Mouse (Mus musculus) megakaryocyte, embryonic 14.5 days (primary cell): Measurements from ENCODE around the gene Gon4l. TPM values are rescaled to one million over a fixed set of nuclear protein-coding genes. Genes with fewer than 3 reads are reported as not detected.
"Not testable (repeated sequence)": the region's sequence is repeated elsewhere in the genome, so short reads cannot be mapped to it uniquely, and the experiment has no call there.

ENCODE experiments used
- H3K27me3 ChIP-seq: replicated peaks from 2 replicates; pipeline ENCODE3; 2012; ENCODE audit warnings: inconsistent platforms
- H3K36me3 ChIP-seq: replicated peaks from 2 replicates; pipeline ENCODE3; 2012; ENCODE audit warnings: low read length, inconsistent platforms, mixed read lengths
- H3K4me1 ChIP-seq: 2 replicates; pipeline ENCODE4 v1.6.1; 2012; ENCODE audit warnings: inconsistent platforms
- H3K4me3 ChIP-seq: replicated peaks from 2 replicates; pipeline ENCODE3; 2012; ENCODE audit warnings: moderate library complexity, mild to moderate bottlenecking, inconsistent platforms
- H3K9me3 ChIP-seq: 2 replicates; pipeline ENCODE4 v1.6.1; 2012; ENCODE audit warnings: inconsistent platforms
- FLI1 ChIP-seq: IDR thresholded peaks from 2 replicates; pipeline ENCODE4 v1.6.1; 2012; ENCODE audit warnings: low read length, inconsistent platforms, mixed read lengths
- GATA1 ChIP-seq: IDR thresholded peaks from 3 replicates; pipeline ENCODE4 v1.6.1; 2012; ENCODE audit warnings: mixed read lengths, low read length, inconsistent platforms, borderline replicate concordance
- polyA plus RNA-seq: library from polyadenylated mRNA; stranded (reverse); fragments of >175 nt; gene quantifications from 2 replicates; pipeline ENCODE4 v1.2.3, GENCODE M21; 2012; ENCODE audit warnings: low replicate concordance; ENCODE audit not compliant: insufficient read depth

Gon4l gene
- polyA plus RNA-seq = 4.2 and 8.3 TPM in 2 replicates

DNA sequence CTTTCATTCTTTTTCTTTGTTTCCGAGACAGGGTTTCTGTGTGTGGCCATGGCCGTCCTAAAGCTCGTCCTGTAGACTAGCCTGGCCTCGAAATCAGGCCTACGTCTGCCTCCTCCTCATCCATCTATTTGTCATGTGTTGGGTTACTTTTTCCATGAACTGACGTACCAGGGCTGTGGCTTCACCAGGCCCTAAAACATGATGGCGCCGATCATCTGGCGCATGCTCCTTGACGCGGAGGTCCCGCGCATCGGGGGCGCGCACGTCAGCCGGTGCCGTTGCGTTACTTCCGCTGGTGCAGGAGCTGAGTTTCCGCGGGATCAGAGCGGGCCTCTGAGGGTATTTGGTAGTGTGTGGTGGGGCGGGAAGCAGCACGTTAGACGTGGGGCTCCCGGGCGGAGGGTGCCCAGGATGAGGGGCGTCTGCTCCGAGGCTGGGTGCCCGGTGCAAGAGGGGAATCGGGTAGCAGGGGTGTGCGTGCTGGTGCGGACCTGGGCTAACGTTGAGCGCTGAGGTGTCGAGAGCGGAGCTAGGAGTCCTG lies at the start of gene Gon4l:
Gene Gon4l (plus strand): TSS at position 281 of the 541 bp plus-strand sequence.
- not testable (repeated sequence) for H3K27me3 ChIP-seq, H3K9me3 ChIP-seq
- H3K4me3 ChIP-seq = peak within 1 kb of the TSS; percentile 90
- peaks cover 14% of the 10 kb centered on the region for H3K4me1 ChIP-seq
- peaks cover 14% of the 10 kb centered on the region for H3K36me3 ChIP-seq

GRCm38 (mm10) chr3:88786323-88786722 lies 48.7 kb upstream of the Gon4l start:
- H3K36me3 ChIP-seq, H3K9me3 ChIP-seq, H3K4me3 ChIP-seq, H3K27me3 ChIP-seq: not testable (repeated sequence)
- peaks cover 13% of the 10 kb centered on the region for H3K4me1 ChIP-seq

GRCm38 (mm10) chr3:88786805-88787204 lies 48.2 kb upstream of the Gon4l start:
- not testable (repeated sequence) for H3K9me3 ChIP-seq, H3K27me3 ChIP-seq, H3K4me3 ChIP-seq, H3K36me3 ChIP-seq
- peaks cover 13% of the 10 kb centered on the region for H3K4me1 ChIP-seq

DNA sequence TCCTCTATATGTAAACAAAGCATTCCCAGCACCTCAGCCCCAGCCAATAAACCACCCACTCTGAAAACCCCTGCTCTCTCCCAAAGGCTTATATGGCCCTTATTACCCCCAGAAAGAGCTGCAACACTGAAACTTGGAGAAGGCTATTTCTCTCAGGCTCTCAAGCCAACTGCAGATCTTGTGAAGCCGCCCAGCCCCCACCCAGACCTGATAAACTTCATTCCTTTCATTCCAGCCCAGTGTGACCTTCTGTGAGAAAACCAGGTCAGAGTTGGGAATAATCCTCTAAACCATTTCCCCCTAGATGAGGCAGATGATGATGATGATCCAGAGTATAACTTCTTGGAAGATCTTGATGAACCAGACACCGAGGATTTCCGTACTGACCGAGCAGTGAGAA lies 47.0 kb upstream of the Gon4l start:
- not testable (repeated sequence) for H3K36me3 ChIP-seq, H3K4me3 ChIP-seq, H3K9me3 ChIP-seq, H3K27me3 ChIP-seq
- peaks cover 13% of the 10 kb centered on the region for H3K4me1 ChIP-seq

- H3K27me3 ChIP-seq, H3K9me3 ChIP-seq, H3K4me1 ChIP-seq, H3K36me3 ChIP-seq, H3K4me3 ChIP-seq: not testable (repeated sequence)
Measured at GRCm38 (mm10) chr3:88797507-88797906, 37.5 kb upstream of the Gon4l start.

DNA sequence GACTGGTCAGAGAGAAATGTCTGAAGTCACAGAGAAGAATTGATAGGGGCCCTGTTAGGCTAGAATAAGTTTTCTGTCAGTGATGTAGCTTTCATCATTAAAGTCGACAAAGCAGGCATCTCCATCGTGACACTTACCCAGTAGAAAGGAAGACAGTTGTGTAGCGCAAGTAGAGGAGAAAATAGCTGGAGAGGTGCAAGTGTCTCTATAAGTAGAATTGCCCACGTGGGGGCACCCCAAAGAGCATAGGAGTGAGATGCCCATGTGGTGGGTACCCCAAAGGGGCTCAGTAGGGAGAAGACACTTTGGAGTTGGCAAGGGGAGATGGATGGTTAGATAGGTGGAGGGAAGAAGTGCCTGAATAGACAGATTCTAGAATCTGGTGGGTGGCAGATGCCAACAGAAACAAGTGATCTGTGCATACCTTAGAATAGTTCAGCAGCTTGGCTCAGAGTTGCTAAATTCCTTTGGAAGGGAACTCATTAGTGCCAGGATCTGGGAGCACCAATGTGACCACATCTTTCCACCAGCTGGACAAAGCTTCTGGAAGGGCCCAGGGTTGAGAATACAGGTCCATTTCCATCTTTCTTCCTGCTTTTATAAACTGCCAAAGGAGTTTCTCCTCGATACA lies 31.0 kb upstream of the Gon4l start:
- peaks cover 20% of the 10 kb centered on the region for H3K36me3 ChIP-seq
- no peaks in the 10 kb centered on the region for H3K9me3 ChIP-seq

DNA sequence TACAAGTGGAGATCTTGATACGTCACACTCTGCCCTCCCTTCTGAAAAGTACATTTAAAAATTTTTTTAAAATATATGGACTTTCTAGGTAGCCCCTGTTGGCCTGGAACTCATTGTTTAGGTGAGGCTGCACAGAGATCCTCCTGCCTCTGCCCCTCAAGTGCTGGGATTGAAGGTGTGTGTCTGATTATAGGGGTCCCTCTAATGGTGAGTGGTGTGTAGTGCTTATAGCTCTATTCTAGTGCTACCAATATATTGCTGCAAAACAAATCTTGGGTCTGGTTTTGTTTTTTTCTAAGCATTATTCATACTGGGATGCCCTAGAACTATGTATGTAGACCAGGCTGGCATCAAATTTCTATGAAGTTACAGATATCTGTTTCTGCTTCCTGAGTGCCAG lies 9.3 kb upstream of the Gon4l start:
- no peak for TF ChIP-seq FLI1
- no peaks in the 10 kb centered on the region for H3K4me1 ChIP-seq
- H3K9me3 ChIP-seq = no peaks in the 10 kb centered on the region
- no peaks in the 10 kb centered on the region for H3K27me3 ChIP-seq
- peaks cover 26% of the 10 kb centered on the region for H3K36me3 ChIP-seq
- H3K4me3 ChIP-seq = no peak overlapping the region

More for the DNA sequence above, 31.0 kb upstream of the Gon4l start:
- Histone ChIP-seq H3K4me3 (no peak overlapping the region), H3K27me3 (no peaks in the 10 kb centered on the region), H3K4me1 (peaks cover 8% of the 10 kb centered on the region; the same call in 1 of the 2 replicates)
- TF ChIP-seq GATA1 (no peak), FLI1 (no peak)

GRCm38 (mm10) chr3:88827231-88827630 lies 7.8 kb upstream of the Gon4l start:
- Histone ChIP-seq H3K4me3 (no peak overlapping the region), H3K4me1 (peaks cover 2% of the 10 kb centered on the region; the same call in 1 of the 2 replicates), H3K27me3 (no peaks in the 10 kb centered on the region), H3K9me3 (no peaks in the 10 kb centered on the region), H3K36me3 (peaks cover 22% of the 10 kb centered on the region)
- TF ChIP-seq FLI1 (no peak), GATA1 (no peak)

DNA sequence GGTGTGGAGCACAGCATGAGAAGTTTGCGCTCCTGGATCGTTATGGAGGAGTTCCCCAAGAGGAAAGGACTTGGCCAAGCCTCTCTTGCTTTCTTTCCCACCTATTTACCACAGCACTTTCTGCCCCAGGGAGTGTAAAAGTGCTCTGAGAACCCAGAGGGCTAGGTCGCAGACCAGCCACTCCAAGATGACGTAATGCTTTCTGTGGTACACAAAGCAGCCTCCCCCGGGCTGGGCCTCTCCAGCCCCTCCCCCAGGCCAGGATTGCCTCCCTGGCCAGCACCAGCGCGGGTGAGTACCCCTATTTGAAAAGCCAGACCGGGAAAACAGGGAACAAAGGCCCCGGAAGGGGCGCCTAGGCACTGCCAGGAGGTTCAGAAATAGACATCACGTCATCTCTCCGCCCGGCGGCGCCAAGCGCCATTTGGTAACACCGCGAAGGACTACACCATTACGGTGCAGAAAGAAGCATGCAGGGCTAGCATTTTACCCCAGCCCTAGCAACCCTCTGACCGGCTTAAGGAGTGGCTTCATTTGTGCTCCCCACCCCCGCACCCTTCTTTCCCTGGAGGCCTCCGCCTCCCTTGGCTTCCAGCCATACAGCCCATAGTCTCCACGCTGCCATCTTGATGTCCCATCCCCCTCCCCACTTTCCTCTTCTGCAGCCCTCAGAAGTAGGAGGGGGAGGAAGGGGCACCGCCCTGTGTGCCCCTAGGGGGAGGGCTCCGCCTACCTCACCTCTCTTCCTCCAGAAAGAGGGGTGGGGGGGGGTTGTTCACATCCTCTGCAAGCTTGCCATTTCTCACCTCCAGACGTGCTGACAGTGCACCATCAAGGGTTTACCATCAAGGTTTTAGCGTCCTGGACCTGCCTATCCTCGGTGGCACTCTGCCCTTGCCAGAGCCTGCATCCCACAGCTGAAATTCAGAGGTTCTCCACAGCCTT lies 3.6 kb upstream of the Gon4l start:
- not testable (repeated sequence) for H3K4me1 ChIP-seq, H3K9me3 ChIP-seq, H3K4me3 ChIP-seq, H3K36me3 ChIP-seq, H3K27me3 ChIP-seq

DNA sequence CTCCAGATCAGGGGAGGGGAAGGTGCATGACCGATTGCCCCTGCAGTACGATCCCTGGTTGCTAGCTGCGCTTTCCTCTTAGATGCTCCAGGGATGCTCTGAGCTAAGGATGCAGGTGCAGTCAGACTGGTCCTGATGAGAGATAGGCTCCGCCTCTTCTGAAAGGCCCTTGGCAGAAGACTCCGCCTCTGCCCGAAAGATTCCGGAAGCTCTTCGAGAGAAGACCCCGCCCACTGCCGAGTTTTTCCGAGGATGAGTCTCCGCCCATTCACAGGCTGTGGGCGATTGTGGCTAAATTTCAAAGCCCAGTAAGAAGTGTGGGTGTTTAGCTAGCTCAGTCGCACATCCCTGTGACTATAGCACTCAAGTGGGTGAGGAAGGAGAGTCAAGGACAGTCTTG lies 2.6 kb upstream of the Gon4l start:
- H3K27me3 ChIP-seq, H3K4me1 ChIP-seq, H3K4me3 ChIP-seq, H3K9me3 ChIP-seq, H3K36me3 ChIP-seq: not testable (repeated sequence)

- no peak for TF ChIP-seq GATA1
- TF ChIP-seq FLI1 = no peak
- peaks cover 49% of the 10 kb centered on the region for H3K36me3 ChIP-seq
Measured at GRCm38 (mm10) chr3:88849172-88849571, 14.1 kb downstream of the Gon4l start.

More at GRCm38 (mm10) chr3:88849172-88849571, 14.1 kb downstream of the Gon4l start:
- Histone ChIP-seq H3K9me3 (no peaks in the 10 kb centered on the region), H3K4me3 (peak overlapping the region; percentile 42), H3K27me3 (no peaks in the 10 kb centered on the region), H3K4me1 (peaks cover 9% of the 10 kb centered on the region)
